Mouse (Mus musculus) c-Kit-negative CD71-positive TER-119-positive erythroid progenitor cells, embryonic 14.5 days (primary cell): ENCODE data around the gene Pim1.
"Not testable (repeated sequence)": the region's sequence is repeated elsewhere in the genome, so short reads cannot be mapped to it uniquely, and the experiment has no call there.

Experiments
- DNase-seq: peaks from one replicate; pipeline ENCODE4 v3.0.0-alpha.2; 2013; ENCODE audit warnings: low read depth, low spot score

The Pim1 gene

GRCm38 (mm10) chr17:29490713-29491581 is at the start of gene Pim1:
Gene Pim1 (plus strand): TSS chr17:29490753.
- DNase-seq: no peak

- no peak for DNase-seq
Observed at GRCm38 (mm10) chr17:29441562-29441961, 49.0 kb upstream of the Pim1 start.

GRCm38 (mm10) chr17:29442131-29442557 is 48.4 kb upstream of the Pim1 start:
- DNase-seq: no peak

- DNase-seq: peak; percentile 90
Observed at GRCm38 (mm10) chr17:29443724-29444123, 46.8 kb upstream of the Pim1 start.

- no peak for DNase-seq
Observed at GRCm38 (mm10) chr17:29445072-29445471, 45.5 kb upstream of the Pim1 start.

GRCm38 (mm10) chr17:29447323-29447722 is 43.2 kb upstream of the Pim1 start:
- DNase-seq: peak; percentile 91

GRCm38 (mm10) chr17:29448055-29448454 is 42.5 kb upstream of the Pim1 start:
- no peak for DNase-seq

GRCm38 (mm10) chr17:29448561-29448960 is 42.0 kb upstream of the Pim1 start:
- DNase-seq: no peak

- no peak for DNase-seq
Observed at GRCm38 (mm10) chr17:29450899-29451840, 39.4 kb upstream of the Pim1 start.

- no peak for DNase-seq
Observed at GRCm38 (mm10) chr17:29451841-29452210, 38.7 kb upstream of the Pim1 start.

GRCm38 (mm10) chr17:29454119-29454518 is 36.4 kb upstream of the Pim1 start:
- DNase-seq: not testable (repeated sequence)

GRCm38 (mm10) chr17:29455411-29456120 is 35.0 kb upstream of the Pim1 start:
- no peak for DNase-seq

GRCm38 (mm10) chr17:29456476-29456875 is 34.1 kb upstream of the Pim1 start:
- DNase-seq: no peak

GRCm38 (mm10) chr17:29456926-29457325 is 33.6 kb upstream of the Pim1 start:
- DNase-seq: no peak

- DNase-seq: no peak
Observed at GRCm38 (mm10) chr17:29457795-29458560, 32.6 kb upstream of the Pim1 start.

- DNase-seq: no peak
Observed at GRCm38 (mm10) chr17:29459321-29460118, 31.0 kb upstream of the Pim1 start.

- DNase-seq: no peak
Observed at GRCm38 (mm10) chr17:29460119-29460505, 30.4 kb upstream of the Pim1 start.

- DNase-seq: no peak
Observed at GRCm38 (mm10) chr17:29463627-29464026, 26.9 kb upstream of the Pim1 start.

- DNase-seq: no peak
Observed at GRCm38 (mm10) chr17:29464068-29464467, 26.5 kb upstream of the Pim1 start.

- no peak for DNase-seq
Observed at GRCm38 (mm10) chr17:29464519-29465140, 25.9 kb upstream of the Pim1 start.
